Mouse (Mus musculus): ENCODE data around the gene Ptpn11. TPM values are rescaled to one million over a fixed set of nuclear protein-coding genes. Genes with fewer than 3 reads are reported as not detected.

Ptpn11 gene
- polyA plus RNA-seq, 1 experiment from 2014 or later = 14.4 TPM

- Histone ChIP-seq H3K36me3 (ENCODE audit: control insufficient read depth, insufficient read depth, low read length) (no peaks in the 10 kb centered on the region), H3K4me1 (ENCODE audit: control insufficient read depth, insufficient read depth, low read length) (peaks cover 5% of the 10 kb centered on the region; the same call in 1 of the 2 replicates), H3K27me3 (ENCODE audit: control insufficient read depth, insufficient read depth, low read length) (no peaks in the 10 kb centered on the region), H3K9me3 (replicated peaks; ENCODE audit: control insufficient read depth, low read length) (no peaks in the 10 kb centered on the region), H3K4me2 (ENCODE audit: low read depth, low read length) (no peak overlapping the region), H3K9ac (ENCODE audit: low read length) (no peak overlapping the region), H3K27ac (ENCODE audit: low read length) (no peak overlapping the region), H3K4me3 (replicated peaks; ENCODE audit: low read length) (no peak overlapping the region)
- ATAC-seq (ENCODE audit: insufficient read depth, low FRiP score) = no peak
- 53% methylated on average over 3 of the region's 3 CpGs for WGBS
These were observed 74.3 kb downstream of the Ptpn11 start for GRCm38 (mm10) chr5:121116941-121117340.

- 64% methylated on average over 8 of the region's 8 CpGs for WGBS
- Histone ChIP-seq H3K4me2 (ENCODE audit: low read depth, low read length) (no peak overlapping the region), H3K9ac (ENCODE audit: low read length) (no peak overlapping the region), H3K4me3 (replicated peaks; ENCODE audit: low read length) (no peak overlapping the region), H3K4me1 (ENCODE audit: control insufficient read depth, insufficient read depth, low read length) (peaks cover 5% of the 10 kb centered on the region; the same call in 1 of the 2 replicates), H3K36me3 (ENCODE audit: control insufficient read depth, insufficient read depth, low read length) (no peaks in the 10 kb centered on the region), H3K9me3 (replicated peaks; ENCODE audit: control insufficient read depth, low read length) (no peaks in the 10 kb centered on the region), H3K27ac (ENCODE audit: low read length) (no peak overlapping the region), H3K27me3 (ENCODE audit: control insufficient read depth, insufficient read depth, low read length) (no peaks in the 10 kb centered on the region)
- no peak for ATAC-seq (ENCODE audit: insufficient read depth, low FRiP score)
These were observed 75.6 kb downstream of the Ptpn11 start for GRCm38 (mm10) chr5:121115391-121116157.

GRCm38 (mm10) chr5:121114151-121114550 lies 77.0 kb downstream of the Ptpn11 start:
- ATAC-seq (ENCODE audit: insufficient read depth, low FRiP score) = no peak
- WGBS = 71% methylated on average over 14 of the region's 14 CpGs
- H3K4me1 ChIP-seq (ENCODE audit: control insufficient read depth, insufficient read depth, low read length) = no peaks in the 10 kb centered on the region
- no peaks in the 10 kb centered on the region for H3K27me3 ChIP-seq (ENCODE audit: control insufficient read depth, insufficient read depth, low read length)
- H3K9ac ChIP-seq (ENCODE audit: low read length) = no peak overlapping the region
- no peaks in the 10 kb centered on the region for H3K36me3 ChIP-seq (ENCODE audit: control insufficient read depth, insufficient read depth, low read length)
- H3K27ac ChIP-seq (ENCODE audit: low read length) = no peak overlapping the region
- H3K4me2 ChIP-seq (ENCODE audit: low read depth, low read length) = no peak overlapping the region
- no peak overlapping the region for H3K4me3 ChIP-seq (replicated peaks; ENCODE audit: low read length)
- no peaks in the 10 kb centered on the region for H3K9me3 ChIP-seq (replicated peaks; ENCODE audit: control insufficient read depth, low read length)

- Histone ChIP-seq H3K9me3 (replicated peaks; ENCODE audit: control insufficient read depth, low read length) (no peaks in the 10 kb centered on the region), H3K9ac (ENCODE audit: low read length) (no peak overlapping the region), H3K4me1 (ENCODE audit: control insufficient read depth, insufficient read depth, low read length) (no peaks in the 10 kb centered on the region), H3K36me3 (ENCODE audit: control insufficient read depth, insufficient read depth, low read length) (no peaks in the 10 kb centered on the region), H3K27ac (ENCODE audit: low read length) (no peak overlapping the region), H3K4me3 (replicated peaks; ENCODE audit: low read length) (no peak overlapping the region), H3K4me2 (ENCODE audit: low read depth, low read length) (no peak overlapping the region), H3K27me3 (ENCODE audit: control insufficient read depth, insufficient read depth, low read length) (no peaks in the 10 kb centered on the region)
- 65% methylated on average over 5 of the region's 5 CpGs for WGBS
- ATAC-seq (ENCODE audit: insufficient read depth, low FRiP score) = no peak
These were observed 78.8 kb downstream of the Ptpn11 start for GRCm38 (mm10) chr5:121112390-121112789.

GRCm38 (mm10) chr5:121111106-121111915 lies 79.9 kb downstream of the Ptpn11 start:
- H3K4me1 ChIP-seq (ENCODE audit: control insufficient read depth, insufficient read depth, low read length) = no peaks in the 10 kb centered on the region
- H3K4me2 ChIP-seq (ENCODE audit: low read depth, low read length) = no peak overlapping the region
- H3K9ac ChIP-seq (ENCODE audit: low read length) = no peak overlapping the region
- H3K4me3 ChIP-seq (replicated peaks; ENCODE audit: low read length) = no peak overlapping the region
- H3K9me3 ChIP-seq (replicated peaks; ENCODE audit: control insufficient read depth, low read length) = no peaks in the 10 kb centered on the region
- ATAC-seq (ENCODE audit: insufficient read depth, low FRiP score) = no peak
- H3K27me3 ChIP-seq (ENCODE audit: control insufficient read depth, insufficient read depth, low read length) = no peaks in the 10 kb centered on the region
- no peak overlapping the region for H3K27ac ChIP-seq (ENCODE audit: low read length)
- 83% methylated on average over 18 of the region's 18 CpGs for WGBS
- H3K36me3 ChIP-seq (ENCODE audit: control insufficient read depth, insufficient read depth, low read length) = no peaks in the 10 kb centered on the region

GRCm38 (mm10) chr5:121109185-121109584 lies 82.0 kb downstream of the Ptpn11 start:
- H3K36me3 ChIP-seq (ENCODE audit: control insufficient read depth, insufficient read depth, low read length) = no peaks in the 10 kb centered on the region
- H3K27me3 ChIP-seq (ENCODE audit: control insufficient read depth, insufficient read depth, low read length) = no peaks in the 10 kb centered on the region
- ATAC-seq (ENCODE audit: insufficient read depth, low FRiP score) = no peak
- no peaks in the 10 kb centered on the region for H3K9me3 ChIP-seq (replicated peaks; ENCODE audit: control insufficient read depth, low read length)
- no peaks in the 10 kb centered on the region for H3K4me1 ChIP-seq (ENCODE audit: control insufficient read depth, insufficient read depth, low read length)
- WGBS = 56% methylated on average over 7 of the region's 7 CpGs
- no peak overlapping the region for H3K4me3 ChIP-seq (replicated peaks; ENCODE audit: low read length)
- H3K4me2 ChIP-seq (ENCODE audit: low read depth, low read length) = no peak overlapping the region
- no peak overlapping the region for H3K9ac ChIP-seq (ENCODE audit: low read length)
- H3K27ac ChIP-seq (ENCODE audit: low read length) = no peak overlapping the region

GRCm38 (mm10) chr5:121106913-121107312 lies 84.3 kb downstream of the Ptpn11 start:
- Histone ChIP-seq H3K27me3 (ENCODE audit: control insufficient read depth, insufficient read depth, low read length) (no peaks in the 10 kb centered on the region), H3K4me1 (ENCODE audit: control insufficient read depth, insufficient read depth, low read length) (no peaks in the 10 kb centered on the region)
- 77% methylated on average over 3 of the region's 3 CpGs for WGBS

GRCm38 (mm10) chr5:121100886-121101580 lies 90.2 kb downstream of the Ptpn11 start:
- no peak overlapping the region for H3K9ac ChIP-seq (ENCODE audit: low read length)
- H3K36me3 ChIP-seq (ENCODE audit: control insufficient read depth, insufficient read depth, low read length) = no peaks in the 10 kb centered on the region
- H3K4me2 ChIP-seq (ENCODE audit: low read depth, low read length) = no peak overlapping the region
- no peaks in the 10 kb centered on the region for H3K27me3 ChIP-seq (ENCODE audit: control insufficient read depth, insufficient read depth, low read length)
- no peak for ATAC-seq (ENCODE audit: insufficient read depth, low FRiP score)
- no peaks in the 10 kb centered on the region for H3K9me3 ChIP-seq (replicated peaks; ENCODE audit: control insufficient read depth, low read length)
- no peaks in the 10 kb centered on the region for H3K4me1 ChIP-seq (ENCODE audit: control insufficient read depth, insufficient read depth, low read length)
- no peak overlapping the region for H3K4me3 ChIP-seq (replicated peaks; ENCODE audit: low read length)
- 71% methylated on average over 9 of the region's 9 CpGs for WGBS
- H3K27ac ChIP-seq (ENCODE audit: low read length) = no peak overlapping the region

More at GRCm38 (mm10) chr5:121106913-121107312, 84.3 kb downstream of the Ptpn11 start:
- H3K9ac ChIP-seq (ENCODE audit: low read length) = no peak overlapping the region
- no peak for ATAC-seq (ENCODE audit: insufficient read depth, low FRiP score)
- H3K9me3 ChIP-seq (replicated peaks; ENCODE audit: control insufficient read depth, low read length) = no peaks in the 10 kb centered on the region
- no peak overlapping the region for H3K4me2 ChIP-seq (ENCODE audit: low read depth, low read length)
- H3K27ac ChIP-seq (ENCODE audit: low read length) = no peak overlapping the region
- no peak overlapping the region for H3K4me3 ChIP-seq (replicated peaks; ENCODE audit: low read length)
- no peaks in the 10 kb centered on the region for H3K36me3 ChIP-seq (ENCODE audit: control insufficient read depth, insufficient read depth, low read length)

GRCm38 (mm10) chr5:121100095-121100494 lies 91.1 kb downstream of the Ptpn11 start:
- H3K9ac ChIP-seq (ENCODE audit: low read length) = no peak overlapping the region
- ATAC-seq (ENCODE audit: insufficient read depth, low FRiP score) = no peak
- H3K27ac ChIP-seq (ENCODE audit: low read length) = no peak overlapping the region
- H3K4me2 ChIP-seq (ENCODE audit: low read depth, low read length) = no peak overlapping the region
- no peaks in the 10 kb centered on the region for H3K27me3 ChIP-seq (ENCODE audit: control insufficient read depth, insufficient read depth, low read length)
- no peaks in the 10 kb centered on the region for H3K4me1 ChIP-seq (ENCODE audit: control insufficient read depth, insufficient read depth, low read length)
- H3K36me3 ChIP-seq (ENCODE audit: control insufficient read depth, insufficient read depth, low read length) = no peaks in the 10 kb centered on the region
- no peak overlapping the region for H3K4me3 ChIP-seq (replicated peaks; ENCODE audit: low read length)
- H3K9me3 ChIP-seq (replicated peaks; ENCODE audit: control insufficient read depth, low read length) = no peaks in the 10 kb centered on the region
- 40% methylated on average over 2 of the region's 2 CpGs for WGBS

Measured in stomach, embryonic 16.5 days (tissue).